Mouse (Mus musculus): ENCODE measurements at regions not wholly inside any gene's neighbourhood (a gene's known extent, or its start where the extent isn't known, plus 50 kb on each side); places are given as distances from the start of the nearest gene placed in this dataset.

- DNase-seq = no peak
- intact Hi-C loops (cut with DNase I; ENCODE audit: low total_unique reads) = no loop called here
These were observed 89.6 kb downstream of the Ppp4r2 start for GRCm38 (mm10) chr6:100923070-100923469.

GRCm38 (mm10) chr6:100923686-100924085 is 90.3 kb downstream of the Ppp4r2 start:
- DNase-seq = no peak
- intact Hi-C loops (cut with DNase I; ENCODE audit: low total_unique reads) = no loop called here

DNA sequence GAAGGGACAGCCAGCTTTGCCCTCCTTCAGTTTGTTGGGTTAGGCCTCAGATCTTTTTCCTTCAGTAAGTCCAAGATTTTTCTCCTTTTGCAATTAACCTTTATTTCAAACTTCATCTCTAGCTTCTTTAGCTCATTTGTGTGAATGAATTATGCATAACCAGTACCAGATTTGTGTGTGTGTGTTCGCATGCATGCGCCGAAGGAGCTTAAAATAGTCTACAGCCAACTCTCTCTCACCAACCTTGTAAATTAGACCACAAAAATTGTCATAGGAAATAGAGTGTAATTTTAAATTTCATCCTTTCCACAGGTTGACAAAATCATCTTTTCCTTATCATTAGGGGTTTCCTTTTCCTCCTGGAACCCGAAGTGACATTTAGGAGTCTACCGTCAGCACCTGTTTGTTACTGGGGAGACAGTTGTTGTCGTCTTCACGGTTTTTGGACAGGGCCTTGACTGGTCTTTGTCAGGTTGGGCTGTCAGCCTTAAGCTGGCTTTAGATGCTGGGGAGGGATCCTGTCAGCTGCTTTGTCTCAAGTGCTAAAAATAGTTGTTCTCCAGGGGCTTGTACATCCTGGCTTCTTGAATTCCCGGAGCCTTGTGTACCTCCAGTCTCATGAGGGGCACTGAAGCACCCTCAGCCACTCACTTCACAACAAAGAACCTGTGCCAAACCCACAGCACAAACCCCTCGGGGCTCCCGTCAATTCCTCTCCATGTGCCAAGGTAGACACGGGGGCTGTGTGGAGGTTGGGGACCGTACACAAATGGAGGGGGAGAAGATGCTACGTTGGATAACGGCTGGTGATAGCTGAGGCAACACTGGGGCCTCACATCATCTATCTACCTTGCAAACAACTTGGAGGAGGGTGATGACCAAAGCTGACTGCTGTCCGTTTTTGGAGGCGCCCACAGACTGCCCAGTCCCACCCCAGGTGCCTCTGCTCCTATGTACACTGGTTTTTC is 95.7 kb downstream of the Ppp4r2 start:
- intact Hi-C loops (cut with DNase I; ENCODE audit: low total_unique reads) = no loop called here
- no peak for DNase-seq

DNA sequence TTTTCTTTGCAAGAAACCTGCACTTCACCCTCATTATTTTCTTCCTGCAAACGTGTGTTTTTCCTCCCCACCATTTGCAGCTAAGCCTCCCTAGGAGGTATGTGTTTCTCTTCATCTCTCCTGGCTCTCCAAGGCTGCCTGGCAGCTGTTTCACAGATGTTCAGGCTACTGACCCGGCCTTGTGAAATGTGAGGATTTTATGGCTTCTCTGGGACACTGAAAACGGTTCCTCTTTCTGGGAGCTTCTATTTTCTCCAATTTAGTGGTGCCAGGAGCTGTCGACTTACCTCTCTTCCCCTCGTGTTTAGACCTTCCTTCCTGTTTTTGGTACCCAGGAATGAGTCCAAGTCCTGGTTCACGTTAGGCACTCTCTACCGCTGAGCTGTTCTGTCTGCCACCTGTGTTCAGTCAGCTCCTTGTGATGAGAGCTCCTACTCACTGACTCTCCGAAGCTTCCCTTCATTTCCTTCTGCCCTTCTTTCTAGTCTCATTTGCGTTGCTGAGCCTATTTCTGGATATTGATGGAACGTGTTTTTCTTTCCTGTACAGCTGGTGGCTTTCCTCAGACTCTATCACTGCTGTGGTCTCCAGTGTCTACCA is 96.4 kb downstream of the Ppp4r2 start:
- intact Hi-C loops (cut with DNase I; ENCODE audit: low total_unique reads) = no loop called here
- peak; percentile 22 for DNase-seq

DNA sequence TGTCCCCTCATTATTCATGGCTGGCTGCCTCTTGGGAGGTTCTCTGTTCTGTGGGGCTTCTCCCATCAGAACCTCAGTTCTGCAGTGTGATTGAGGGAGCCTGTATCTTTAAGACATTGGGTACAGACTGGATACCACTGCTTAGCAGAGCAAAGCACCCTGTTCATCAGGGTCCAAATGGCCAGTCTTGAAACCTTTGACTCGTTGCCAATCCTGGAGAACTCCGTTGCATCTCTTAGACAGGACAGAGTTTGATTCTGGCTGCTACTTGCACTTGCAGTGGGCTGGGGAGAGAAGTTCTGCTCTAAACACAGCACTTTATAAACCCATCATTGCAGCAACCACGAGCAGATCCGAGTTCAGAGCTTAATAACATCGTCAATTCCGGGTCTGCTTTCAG is 97.3 kb downstream of the Ppp4r2 start:
- intact Hi-C loops (cut with DNase I; ENCODE audit: low total_unique reads) = no loop called here
- no peak for DNase-seq

GRCm38 (mm10) chr6:100934424-100934823 is 101.0 kb downstream of the Ppp4r2 start:
- no peak for DNase-seq
- intact Hi-C loops (cut with DNase I; ENCODE audit: low total_unique reads) = no loop called here

DNA sequence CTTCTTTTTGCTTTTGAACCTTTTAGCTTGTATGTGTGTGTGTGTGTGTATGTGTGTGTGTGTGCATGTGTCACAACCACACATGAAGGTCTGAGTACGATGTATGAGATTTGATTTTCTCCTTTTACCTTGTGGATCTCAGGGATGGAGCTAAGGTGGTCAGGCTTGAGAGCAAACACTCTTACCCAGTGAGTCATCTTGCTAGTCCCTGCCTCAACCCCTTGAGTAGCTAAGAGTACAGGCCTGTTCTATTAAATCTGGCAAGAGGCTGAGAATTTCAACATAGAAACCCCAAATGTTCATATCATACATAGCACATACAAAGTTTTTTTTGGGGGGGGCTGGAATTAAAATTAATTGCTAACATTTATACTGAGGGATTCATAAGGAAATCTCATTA is 104.4 kb downstream of the Ppp4r2 start:
- DNase-seq = no peak
- intact Hi-C loops (cut with DNase I; ENCODE audit: low total_unique reads) = no loop called here

GRCm38 (mm10) chr6:100938376-100938775 is 105.0 kb downstream of the Ppp4r2 start:
- intact Hi-C loops (cut with DNase I; ENCODE audit: low total_unique reads) = no loop called here
- no peak for DNase-seq

DNA sequence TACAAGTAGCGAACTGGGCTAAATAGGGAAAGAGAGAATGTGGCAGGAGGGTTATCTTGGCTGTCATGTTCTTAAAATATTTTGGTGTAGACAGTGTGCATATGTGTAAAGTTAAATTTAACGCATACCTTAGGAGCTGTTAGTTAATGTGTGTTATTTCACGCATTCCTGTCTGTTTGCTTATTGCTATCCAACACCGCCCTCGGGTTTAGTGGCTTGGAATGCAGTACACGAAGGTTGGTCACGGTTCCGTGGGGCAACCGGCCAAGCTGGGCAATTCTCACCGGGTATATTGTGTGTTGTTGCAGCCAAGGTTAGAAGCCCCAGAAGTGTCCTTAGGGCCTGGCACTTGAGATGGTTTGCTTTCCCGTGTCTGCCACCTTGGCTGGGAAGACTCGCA is 105.6 kb downstream of the Ppp4r2 start:
- DNase-seq = peak; percentile 8
- intact Hi-C loops (cut with DNase I; ENCODE audit: low total_unique reads) = no loop called here

DNA sequence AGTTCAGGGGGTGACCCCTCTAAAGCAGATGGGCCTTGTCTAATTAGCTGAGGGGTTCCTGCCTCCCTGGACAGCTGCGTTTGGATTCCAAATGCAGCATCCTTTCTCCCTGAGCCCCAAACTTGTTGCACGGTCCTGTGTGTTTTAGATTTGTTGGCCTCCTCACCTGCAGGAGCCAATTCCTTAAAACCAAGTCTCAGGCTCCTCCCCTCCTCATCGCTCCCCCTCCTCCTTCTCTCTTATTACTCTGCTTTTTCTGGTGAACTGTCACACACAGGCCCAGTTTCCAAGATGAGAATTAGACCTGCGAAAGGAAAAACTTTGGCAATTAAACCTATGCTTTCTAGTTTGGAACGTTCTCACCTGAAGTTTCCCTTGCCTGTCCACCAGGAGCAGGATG is 106.3 kb downstream of the Ppp4r2 start:
- intact Hi-C loops (cut with DNase I; ENCODE audit: low total_unique reads) = no loop called here
- DNase-seq = no peak

- intact Hi-C loops (cut with DNase I; ENCODE audit: low total_unique reads) = no loop called here
- DNase-seq = no peak
These were observed 108.3 kb downstream of the Ppp4r2 start for GRCm38 (mm10) chr6:100941686-100942085.

DNA sequence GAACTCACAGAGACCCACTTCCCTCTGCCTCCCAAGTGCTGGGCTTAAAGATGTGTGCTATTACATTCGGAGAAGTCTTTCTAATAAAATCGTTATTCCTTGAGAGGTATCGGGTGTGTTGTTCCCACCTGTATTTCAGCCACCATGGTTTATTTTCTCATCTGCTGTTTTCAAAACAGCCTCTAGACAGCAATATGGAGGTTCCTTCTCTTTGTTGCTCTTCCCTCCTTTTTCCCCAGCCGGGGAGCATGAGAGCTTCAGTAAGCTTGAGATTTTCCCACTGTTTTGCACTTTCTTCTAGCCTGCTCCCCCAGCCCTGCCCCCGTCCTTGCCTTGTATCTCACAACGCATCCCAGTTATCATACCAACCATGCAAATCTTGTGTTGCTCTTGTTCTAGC is 109.5 kb downstream of the Ppp4r2 start:
- intact Hi-C loops (cut with DNase I; ENCODE audit: low total_unique reads) = no loop called here
- no peak for DNase-seq

GRCm38 (mm10) chr6:100945796-100946195 is 112.4 kb downstream of the Ppp4r2 start:
- DNase-seq = no peak
- intact Hi-C loops (cut with DNase I; ENCODE audit: low total_unique reads) = no loop called here

DNA sequence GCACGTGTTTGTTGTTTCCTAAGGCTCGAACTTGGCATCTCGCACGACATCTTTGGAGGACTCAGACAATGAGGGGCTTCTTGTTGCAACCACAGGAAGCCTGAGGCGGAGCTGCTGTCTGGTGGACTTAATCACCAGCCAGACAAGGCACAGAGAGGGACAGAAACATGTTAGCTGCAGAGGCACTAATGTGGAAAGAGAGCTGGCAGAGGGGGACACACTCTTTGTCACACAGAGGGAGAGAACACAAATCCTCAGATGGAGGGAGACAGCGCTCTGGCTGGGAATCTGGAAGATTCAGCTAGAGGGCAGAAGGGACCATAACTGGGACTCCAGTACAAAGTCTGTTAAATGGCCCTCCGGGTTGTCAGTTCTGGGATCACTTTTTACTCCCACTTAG is 114.9 kb downstream of the Ppp4r2 start:
- intact Hi-C loops (cut with DNase I; ENCODE audit: low total_unique reads) = no loop called here
- no peak for DNase-seq

GRCm38 (mm10) chr6:100951646-100952045 is 118.2 kb downstream of the Ppp4r2 start:
- DNase-seq = no peak
- intact Hi-C loops (cut with DNase I; ENCODE audit: low total_unique reads) = no loop called here

- intact Hi-C loops (cut with DNase I; ENCODE audit: low total_unique reads) = no loop called here
- DNase-seq = no peak
These were observed 119.0 kb downstream of the Ppp4r2 start for GRCm38 (mm10) chr6:100952470-100952869.

DNA sequence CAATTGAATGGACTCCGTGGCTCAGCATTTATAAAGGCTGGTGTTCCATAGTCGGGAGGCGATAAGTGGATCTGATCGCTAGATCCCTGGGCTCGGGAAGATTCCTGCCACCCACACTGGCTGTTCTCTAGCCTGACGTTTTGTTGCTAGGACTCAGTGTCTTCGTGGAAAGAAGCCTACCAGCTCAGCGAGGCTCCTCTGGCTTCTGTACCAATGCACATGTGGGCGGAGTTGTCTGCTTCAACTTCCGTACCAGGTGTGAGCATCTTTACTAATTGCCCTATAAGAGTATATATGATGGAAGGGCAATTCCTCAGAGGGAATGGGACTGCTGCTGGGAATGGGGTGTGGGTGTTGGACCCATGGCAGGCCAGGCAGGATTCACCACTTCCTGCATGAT is 121.1 kb downstream of the Ppp4r2 start:
- intact Hi-C loops (cut with DNase I; ENCODE audit: low total_unique reads) = no loop called here
- DNase-seq = no peak

- DNase-seq = no peak
- intact Hi-C loops (cut with DNase I; ENCODE audit: low total_unique reads) = no loop called here
These were observed 133.1 kb downstream of the Ppp4r2 start for GRCm38 (mm10) chr6:100966481-100966880.

DNA sequence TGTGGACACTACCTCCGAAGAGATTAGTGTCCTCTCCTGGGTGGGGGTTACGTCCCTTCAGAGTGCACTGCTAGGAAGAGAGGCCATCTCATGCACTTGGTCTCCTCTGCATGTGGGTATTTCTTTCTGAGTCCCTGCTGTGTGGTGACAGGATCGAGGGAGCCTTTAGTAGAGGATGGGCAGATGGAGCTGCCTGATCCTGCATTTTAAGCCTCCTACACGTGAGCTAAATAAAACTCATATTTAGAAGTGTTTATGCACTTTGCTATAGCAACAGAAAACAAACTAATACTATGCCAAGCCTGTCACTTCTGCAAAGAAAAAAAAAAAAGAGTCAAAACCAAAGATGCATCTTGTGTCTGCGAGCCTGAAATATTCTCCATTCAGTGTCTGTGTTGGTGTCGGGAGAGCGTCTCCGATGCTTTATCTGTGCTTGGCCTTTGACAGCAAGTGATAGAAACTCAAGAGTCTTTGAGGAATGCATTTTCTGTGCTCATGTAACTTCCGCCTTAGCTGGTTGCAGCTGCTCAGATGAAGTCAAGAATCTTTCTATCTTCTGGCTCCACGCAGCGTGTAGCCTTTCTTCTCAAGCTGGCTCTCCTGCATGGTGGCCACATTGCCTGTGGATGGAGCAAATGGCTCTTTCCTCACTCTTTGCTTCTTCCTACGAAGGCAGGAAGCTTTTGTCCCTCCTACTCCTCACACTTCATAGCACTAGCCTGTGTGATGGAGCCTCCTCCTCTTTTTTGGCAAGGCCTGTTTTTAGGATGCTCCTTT is 134.8 kb downstream of the Ppp4r2 start:
- intact Hi-C loops (cut with DNase I; ENCODE audit: low total_unique reads) = no loop called here
- no peak for DNase-seq

- no peak for DNase-seq
- intact Hi-C loops (cut with DNase I; ENCODE audit: low total_unique reads) = no loop called here
These were observed 135.5 kb downstream of the Ppp4r2 start for GRCm38 (mm10) chr6:100968960-100969359.

Data from gastrocnemius, postnatal 14 days (tissue).